Mouse (Mus musculus): Measurements from ENCODE around the gene Qrfp.

Qrfp gene

GRCm38 (mm10) chr2:31770781-31771441, 39.5 kb downstream of the Qrfp start:
- in situ Hi-C loops (cut with MseI, MboI), result no loop called here

GRCm38 (mm10) chr2:31769631-31770111, 40.7 kb downstream of the Qrfp start:
- in situ Hi-C loops (cut with MseI, MboI), result no loop called here

GRCm38 (mm10) chr2:31769115-31769514, 41.3 kb downstream of the Qrfp start:
- in situ Hi-C loops (cut with MseI, MboI), result no loop called here

- in situ Hi-C loops (cut with MseI, MboI), result no loop called here
Measured at GRCm38 (mm10) chr2:31767815-31768214, 42.6 kb downstream of the Qrfp start.

GRCm38 (mm10) chr2:31767104-31767503, 43.3 kb downstream of the Qrfp start:
- in situ Hi-C loops (cut with MseI, MboI), result no loop called here

- in situ Hi-C loops (cut with MseI, MboI), result no loop called here
Measured at GRCm38 (mm10) chr2:31763271-31763670, 47.1 kb downstream of the Qrfp start.

- in situ Hi-C loops (cut with MseI, MboI), result no loop called here
Measured at GRCm38 (mm10) chr2:31762853-31763252, 47.5 kb downstream of the Qrfp start.

- in situ Hi-C loops (cut with MseI, MboI), result no loop called here
Measured at GRCm38 (mm10) chr2:31762155-31762554, 48.2 kb downstream of the Qrfp start.

- in situ Hi-C loops (cut with MseI, MboI), result no loop called here
Measured at GRCm38 (mm10) chr2:31761585-31761984, 48.8 kb downstream of the Qrfp start.

GRCm38 (mm10) chr2:31761115-31761531, 49.3 kb downstream of the Qrfp start:
- in situ Hi-C loops (cut with MseI, MboI), result no loop called here

GRCm38 (mm10) chr2:31760486-31760885, 49.9 kb downstream of the Qrfp start:
- in situ Hi-C loops (cut with MseI, MboI), result no loop called here

GRCm38 (mm10) chr2:31759751-31760460, 50.5 kb downstream of the Qrfp start:
- in situ Hi-C loops (cut with MseI, MboI), result no loop called here

- in situ Hi-C loops (cut with MseI, MboI), result no loop called here
Measured at GRCm38 (mm10) chr2:31758966-31759365, 51.4 kb downstream of the Qrfp start.

- in situ Hi-C loops (cut with MseI, MboI), result no loop called here
Measured at GRCm38 (mm10) chr2:31757472-31757871, 52.9 kb downstream of the Qrfp start.

All from mouse trophoblast stem cell (cell line).